Mouse (Mus musculus) liver, postnatal 0 days (tissue): ENCODE data around the gene Kctd4. TPM values are rescaled to one million over a fixed set of nuclear protein-coding genes. Genes with fewer than 3 reads are reported as not detected.
"Not testable (repeated sequence)": the region's sequence is repeated elsewhere in the genome, so short reads cannot be mapped to it uniquely, and the experiment has no call there.

Source experiments
- ATAC-seq: fragments of 200-750 bp; cut with Nextera tagmentation; 2 replicates; pipeline ENCODE4 v1.8.0; 2017; ENCODE audit warnings: mild to moderate bottlenecking, moderate library complexity
- DNase-seq: peaks from one replicate; pipeline ENCODE4 v3.0.0-alpha.2; 2016
- H3K27ac ChIP-seq: fragments of 300-500 bp; sonication (generic); 2 replicates; pipeline ENCODE4 v1.5.1; 2014; ENCODE audit warnings: antibody characterized with exemption, moderate library complexity, mild to moderate bottlenecking, low read depth
- H3K27me3 ChIP-seq: fragments of 300-500 bp; sonication (generic); 2 replicates; pipeline ENCODE4 v1.6.1; 2014; ENCODE audit warnings: low read length, control low read depth, mixed read lengths; ENCODE audit not compliant: insufficient read depth
- H3K36me3 ChIP-seq: fragments of 300-500 bp; sonication (generic); replicated peaks from 2 replicates; pipeline ENCODE4 v1.6.1; 2014; ENCODE audit warnings: mild to moderate bottlenecking, control low read depth, low read length, moderate library complexity, mixed read lengths; ENCODE audit not compliant: insufficient read depth
- H3K4me1 ChIP-seq: fragments of 300-500 bp; sonication (generic); 2 replicates; pipeline ENCODE4 v1.6.1; 2014; ENCODE audit warnings: antibody characterized with exemption, mild to moderate bottlenecking, control low read depth; ENCODE audit not compliant: insufficient read depth
- H3K4me2 ChIP-seq: fragments of 300-500 bp; sonication (generic); 2 replicates; pipeline ENCODE4 v1.6.1; 2014; ENCODE audit warnings: low read depth, mild to moderate bottlenecking, low read length, moderate library complexity, mixed read lengths
- H3K4me3 ChIP-seq: fragments of 300-500 bp; sonication (generic); 2 replicates; pipeline ENCODE4 v1.5.1; 2014; ENCODE audit warnings: low read depth, low read length
- H3K9ac ChIP-seq: fragments of 300-500 bp; sonication (generic); replicated peaks from 2 replicates; pipeline ENCODE4 v1.6.1; 2014; ENCODE audit warnings: mild to moderate bottlenecking, moderate library complexity
- H3K9me3 ChIP-seq: fragments of 300-500 bp; sonication (generic); 2 replicates; pipeline ENCODE4 v1.6.1; 2016; ENCODE audit warnings: mild to moderate bottlenecking, control low read depth, low read length, mixed read lengths
- CTCF ChIP-seq: sonication (generic); IDR thresholded peaks from 2 replicates; pipeline ENCODE4 v1.5.1; 2016; ENCODE audit warnings: antibody characterized with exemption, low read depth
- EP300 ChIP-seq: IDR thresholded peaks from 2 replicates; pipeline ENCODE4 v1.6.1; 2016; ENCODE audit warnings: antibody characterized with exemption, low read depth, mild to moderate bottlenecking
- WGBS: fragments of 180-500 bp; shearing (Covaris S2); extraction: QIAGEN DNeasy Blood & Tissue Kit; methylation state at CpG from one replicate; pipeline ENCODE4 v1.1.7; 2014; ENCODE audit not compliant: insufficient replicate concordance; 5-methylcytosine and 5-hydroxymethylcytosine counted together
- polyA plus RNA-seq: library from polyadenylated mRNA; unstranded; fragments of >200 nt; fragmentation: Nextera tagmentation; extraction: Ambion mirVana; gene quantifications from 2 replicates; pipeline ENCODE4 v1.2.1, GENCODE M21; 2015

The Kctd4 gene
- 0.06 and 0.18 TPM in 2 replicates for polyA plus RNA-seq

- 84% methylated on average over 7 of the region's 7 CpGs for WGBS
Observed at GRCm38 (mm10) chr14:75954766-75955165, at the start of gene Kctd4. TSS of gene Kctd4 (plus strand) at chr14:75955009.

GRCm38 (mm10) chr14:75906931-75907330, 47.9 kb upstream of the Kctd4 start:
- WGBS: 80% methylated on average over 8 of the region's 8 CpGs
- Histone ChIP-seq H3K9ac (no peak overlapping the region), H3K36me3 (peaks cover 15% of the 10 kb centered on the region), H3K4me2 (no peak overlapping the region), H3K27ac (no peak overlapping the region), H3K27me3 (no peaks in the 10 kb centered on the region), H3K4me1 (0 out of 2 replicates have a peak, but pooled peaks cover 2% of the 10 kb centered on the region), H3K9me3 (no peaks in the 10 kb centered on the region), H3K4me3 (no peak overlapping the region)
- ATAC-seq (no peak), DNase-seq (no peak)
- TF ChIP-seq CTCF (no peak), EP300 (no peak)

More at GRCm38 (mm10) chr14:75954766-75955165, at the start of gene Kctd4:
- Histone ChIP-seq H3K9me3 (no peaks in the 10 kb centered on the region), H3K4me3 (no peak within 1 kb of the TSS), H3K4me1 (peaks cover 4% of the 10 kb centered on the region; the same call in 1 of the 2 replicates), H3K27ac (no peak within 1 kb of the TSS), H3K9ac (no peak within 1 kb of the TSS), H3K27me3 (no peaks in the 10 kb centered on the region), H3K36me3 (no peaks in the 10 kb centered on the region), H3K4me2 (no peak within 1 kb of the TSS)
- DNase-seq (no peak), ATAC-seq (no peak)
- no peak for TF ChIP-seq CTCF
- no peak for TF ChIP-seq EP300

- H3K4me3 ChIP-seq: no peak overlapping the region
- 0 out of 2 replicates have a peak, but pooled peaks cover 2% of the 10 kb centered on the region for H3K4me1 ChIP-seq
- H3K27me3 ChIP-seq: no peaks in the 10 kb centered on the region
- ATAC-seq: no peak
- peak overlapping the region; percentile 58; the same call in 1 of the 2 replicates for H3K27ac ChIP-seq
- no peak for TF ChIP-seq EP300
- TF ChIP-seq CTCF: no peak
- H3K9ac ChIP-seq: no peak overlapping the region
- H3K4me2 ChIP-seq: no peak overlapping the region
- DNase-seq: no peak
- WGBS: 85% methylated on average over 6 of the region's 6 CpGs
- H3K9me3 ChIP-seq: no peaks in the 10 kb centered on the region
- 0 out of 2 replicates have a peak, but pooled peaks cover 8% of the 10 kb centered on the region for H3K36me3 ChIP-seq
Observed at GRCm38 (mm10) chr14:75911968-75912367, 42.8 kb upstream of the Kctd4 start.

GRCm38 (mm10) chr14:75912665-75913064, 42.1 kb upstream of the Kctd4 start:
- ATAC-seq (peak; percentile 85), DNase-seq (peak; percentile 18)
- WGBS: 73% methylated on average over 2 of the region's 2 CpGs
- TF ChIP-seq EP300 (no peak), CTCF (no peak)
- Histone ChIP-seq H3K27ac (peak overlapping the region; percentile 58; the same call in 1 of the 2 replicates), H3K9ac (no peak overlapping the region), H3K27me3 (no peaks in the 10 kb centered on the region), H3K9me3 (no peaks in the 10 kb centered on the region), H3K36me3 (0 out of 2 replicates have a peak, but pooled peaks cover 8% of the 10 kb centered on the region), H3K4me3 (no peak overlapping the region), H3K4me2 (no peak overlapping the region), H3K4me1 (0 out of 2 replicates have a peak, but pooled peaks cover 2% of the 10 kb centered on the region)

GRCm38 (mm10) chr14:75923314-75924052, 31.3 kb upstream of the Kctd4 start:
- Histone ChIP-seq H3K9ac (no peak overlapping the region), H3K4me3 (no peak overlapping the region), H3K4me1 (no peaks in the 10 kb centered on the region), H3K4me2 (no peak overlapping the region), H3K9me3 (no peaks in the 10 kb centered on the region), H3K27ac (no peak overlapping the region), H3K27me3 (no peaks in the 10 kb centered on the region), H3K36me3 (no peaks in the 10 kb centered on the region)
- TF ChIP-seq CTCF (no peak), EP300 (no peak)
- DNase-seq (no peak), ATAC-seq (no peak)
- WGBS: 92% methylated on average over 1 of the region's 1 CpGs

DNA sequence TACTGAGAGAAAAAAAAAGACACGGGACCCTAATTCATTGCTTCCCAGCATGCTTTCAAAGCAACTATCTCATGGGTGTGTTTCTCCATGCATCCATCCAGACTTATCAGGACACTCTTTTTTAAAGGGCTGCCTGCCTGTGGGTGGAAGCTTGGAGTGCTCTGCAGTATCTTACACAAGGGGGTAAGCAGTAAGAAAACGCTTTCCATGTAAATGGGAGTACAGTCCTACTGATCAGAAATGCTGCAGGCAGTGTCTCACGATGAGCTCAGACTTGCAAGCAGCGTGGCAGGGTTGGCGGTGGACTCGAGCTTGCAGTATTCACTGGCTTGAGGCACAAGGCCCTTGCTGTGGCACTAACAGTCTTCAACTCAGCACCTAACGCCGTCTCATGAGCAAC, 25.1 kb upstream of the Kctd4 start:
- H3K27ac ChIP-seq, H3K36me3 ChIP-seq, ATAC-seq, DNase-seq, H3K4me3 ChIP-seq, H3K4me2 ChIP-seq, H3K9me3 ChIP-seq, H3K27me3 ChIP-seq, H3K9ac ChIP-seq, H3K4me1 ChIP-seq: not testable (repeated sequence)
- 90% methylated on average over 8 of the region's 8 CpGs for WGBS
